Mouse (Mus musculus): ENCODE results near the gene Rab7. TPM values are rescaled to one million over a fixed set of nuclear protein-coding genes. Genes with fewer than 3 reads are reported as not detected.

Rab7 gene
- 48.4 and 57.2 TPM in 2 replicates for polyA plus RNA-seq (2012; rRNA removed)

GRCm38 (mm10) chr6:88044577-88045405 is at the start of gene Rab7:
Gene Rab7, minus strand, starts transcription at chr6:88045270.

GRCm38 (mm10) chr6:88084278-88085151 is 39.4 kb upstream of the Rab7 start, which contains the start of gene Rpn1:
Gene Rpn1, plus strand, starts transcription at chr6:88084482.

GRCm38 (mm10) chr6:87981547-87982256 is 63.4 kb downstream of the Rab7 start, which contains the start of gene H1fx:
Gene H1fx, minus strand, starts transcription at chr6:87981637.

Other genes with a start within 250 kb of the Rab7 start
- gene Rab43, start 233.1 kb downstream of the Rab7 start, polyA plus RNA-seq (2012; rRNA removed), result 32.2 and 34.4 TPM in 2 replicates
- gene Gm45140, start 209.5 kb downstream of the Rab7 start, polyA plus RNA-seq (2012; rRNA removed), result 0.12 and 0.22 TPM in 2 replicates
- gene Isy1, start 206.5 kb downstream of the Rab7 start, polyA plus RNA-seq (2012; rRNA removed), result 1.4 and 1.8 TPM in 2 replicates
- 32.1 and 33.0 TPM in 2 replicates for gene Cnbp, start 194.2 kb downstream of the Rab7 start, polyA plus RNA-seq (2012; rRNA removed)
- 17.6 and 22.7 TPM in 2 replicates for gene Copg1, start 157.5 kb downstream of the Rab7 start, polyA plus RNA-seq (2012; rRNA removed)
- gene Hmces, start 131.3 kb downstream of the Rab7 start, polyA plus RNA-seq (2012; rRNA removed), result 11.0 and 12.3 TPM in 2 replicates
- 8.3 and 10.2 TPM in 2 replicates for gene H1fx, start 63.6 kb downstream of the Rab7 start, polyA plus RNA-seq (2012; rRNA removed)
- gene Rpn1, start 39.2 kb upstream of the Rab7 start, polyA plus RNA-seq (2012; rRNA removed), result 63.1 and 77.8 TPM in 2 replicates
- gene Gata2, start 148.6 kb upstream of the Rab7 start, polyA plus RNA-seq (2012; rRNA removed), result 9.9 and 12.1 TPM in 2 replicates
- gene Dnajb8, start 177.0 kb upstream of the Rab7 start, polyA plus RNA-seq (2012; rRNA removed), result not detected in 2 replicates